Mouse (Mus musculus) forebrain, embryonic 13.5 days (tissue): ENCODE measurements at regions not wholly inside any gene's neighbourhood (a gene's known extent, or its start where the extent isn't known, plus 50 kb on each side); places are given as distances from the start of the nearest gene placed in this dataset.
A peak's percentile ranks its signal among the peaks of the same experiment; 100 is the strongest.

Experiments
- ATAC-seq: fragments of 200-750 bp; cut with Nextera tagmentation; 2 replicates; pipeline ENCODE4 v1.8.0; 2017
- H3K27ac ChIP-seq: fragments of 300-500 bp; sonication (generic); 2 replicates; pipeline ENCODE4 v1.5.1; 2015; ENCODE audit warnings: inconsistent platforms, mild to moderate bottlenecking, moderate library complexity
- H3K27me3 ChIP-seq: fragments of 300-500 bp; sonication (generic); 2 replicates; pipeline ENCODE4 v1.6.1; 2015; ENCODE audit warnings: mild to moderate bottlenecking, inconsistent platforms
- H3K36me3 ChIP-seq: fragments of 300-500 bp; sonication (generic); 2 replicates; pipeline ENCODE4 v1.6.1; 2015; ENCODE audit warnings: mild to moderate bottlenecking, inconsistent platforms; ENCODE audit not compliant: poor library complexity, severe bottlenecking
- H3K4me1 ChIP-seq: fragments of 300-500 bp; sonication (generic); 2 replicates; pipeline ENCODE4 v1.6.1; 2015; ENCODE audit warnings: inconsistent platforms
- H3K4me2 ChIP-seq: fragments of 300-500 bp; sonication (generic); 2 replicates; pipeline ENCODE4 v1.6.1; 2015; ENCODE audit warnings: inconsistent platforms, mild to moderate bottlenecking, moderate library complexity
- H3K4me3 ChIP-seq: fragments of 300-500 bp; sonication (generic); 2 replicates; pipeline ENCODE4 v1.5.1; 2015; ENCODE audit warnings: mild to moderate bottlenecking, inconsistent platforms
- H3K9ac ChIP-seq: fragments of 300-500 bp; sonication (generic); 2 replicates; pipeline ENCODE4 v1.6.1; 2015; ENCODE audit warnings: mild to moderate bottlenecking, inconsistent platforms
- H3K9me3 ChIP-seq: fragments of 300-500 bp; sonication (generic); replicated peaks from 2 replicates; pipeline ENCODE4 v1.6.1; 2016; ENCODE audit warnings: inconsistent platforms
- WGBS: fragments of 180-500 bp; shearing (Covaris S2); methylation state at CpG from one replicate; pipeline ENCODE4 v1.1.7; 2015; 5-methylcytosine and 5-hydroxymethylcytosine counted together

- Histone ChIP-seq H3K27ac (no peak overlapping the region), H3K27me3 (no peaks in the 10 kb centered on the region), H3K36me3 (no peaks in the 10 kb centered on the region), H3K4me3 (no peak overlapping the region), H3K9ac (no peak overlapping the region), H3K4me2 (no peak overlapping the region), H3K4me1 (no peaks in the 10 kb centered on the region), H3K9me3 (peaks cover 4% of the 10 kb centered on the region; the same call in 1 of the 2 replicates)
- WGBS, result 31% methylated on average over 1 of the region's 1 CpGs
- peak; percentile 84 for ATAC-seq
Observed at GRCm38 (mm10) chr8:17782650-17783049, 1195.4 kb downstream of the Defb40 start.

DNA sequence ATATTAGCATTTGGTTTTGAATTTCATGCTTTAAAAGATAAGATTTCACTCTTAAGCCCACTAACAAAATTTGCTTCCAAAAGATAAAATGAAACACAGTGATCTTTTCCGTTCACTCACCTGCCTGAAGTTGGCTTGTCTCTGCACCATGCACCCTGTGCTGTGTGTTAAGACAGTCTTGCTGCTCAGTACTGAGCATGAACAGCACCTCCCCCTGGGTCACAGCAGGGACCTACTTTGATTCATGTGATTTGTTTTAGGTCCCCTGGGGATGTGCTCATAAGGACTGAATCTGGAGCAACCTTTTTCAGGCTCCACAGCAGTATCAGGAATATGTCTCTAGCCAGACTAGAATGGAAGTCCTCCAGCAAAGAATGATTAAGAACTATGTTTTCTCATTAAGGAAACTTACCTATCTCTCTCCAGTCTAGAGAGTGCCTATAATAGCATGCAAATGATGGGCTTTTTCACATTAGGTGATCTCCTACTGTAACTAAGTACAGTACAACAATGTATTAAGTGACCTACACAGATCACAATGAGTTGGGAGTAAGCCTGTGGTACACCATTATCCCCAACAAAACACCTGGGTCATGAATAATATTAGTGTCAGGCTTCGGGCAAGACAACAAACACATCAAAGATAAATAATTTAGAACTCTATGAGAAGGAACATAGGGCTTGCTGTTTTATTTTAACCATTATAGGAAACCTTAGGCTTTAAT, 1196.3 kb downstream of the Defb40 start:
- no peak overlapping the region for H3K4me3 ChIP-seq
- no peaks in the 10 kb centered on the region for H3K36me3 ChIP-seq
- no peak overlapping the region for H3K27ac ChIP-seq
- ATAC-seq, result no peak; the same call in 1 of the 2 replicates
- peaks cover 4% of the 10 kb centered on the region; the same call in 1 of the 2 replicates for H3K9me3 ChIP-seq
- H3K4me2 ChIP-seq, result no peak overlapping the region
- no peaks in the 10 kb centered on the region for H3K27me3 ChIP-seq
- no peaks in the 10 kb centered on the region for H3K4me1 ChIP-seq
- no peak overlapping the region for H3K9ac ChIP-seq
- WGBS, result 76% methylated on average over 2 of the region's 2 CpGs

DNA sequence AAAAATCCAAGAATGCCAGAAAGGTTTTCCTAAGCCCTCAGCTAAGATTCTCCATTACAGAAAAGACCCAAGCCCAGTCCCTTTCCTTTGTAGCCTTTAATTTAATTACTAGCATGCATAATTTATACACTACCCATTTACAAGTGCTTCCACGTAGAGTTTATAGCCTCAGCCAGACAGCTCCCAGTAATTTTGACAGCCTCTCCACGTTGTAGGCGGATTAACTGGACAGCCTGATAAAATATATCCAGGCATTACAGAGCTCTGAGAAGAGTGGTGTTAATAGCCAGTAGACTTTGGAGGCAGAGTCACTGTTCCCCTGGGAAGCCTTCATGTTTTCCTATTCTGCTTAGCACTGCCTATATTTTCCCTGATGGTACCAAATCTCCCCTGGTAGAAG, 1202.6 kb downstream of the Defb40 start:
- Histone ChIP-seq H3K9me3 (peaks cover 4% of the 10 kb centered on the region; the same call in 1 of the 2 replicates), H3K4me2 (no peak overlapping the region), H3K36me3 (no peaks in the 10 kb centered on the region), H3K9ac (no peak overlapping the region), H3K27ac (no peak overlapping the region), H3K27me3 (no peaks in the 10 kb centered on the region), H3K4me3 (no peak overlapping the region), H3K4me1 (no peaks in the 10 kb centered on the region)
- WGBS, result 41% methylated on average over 3 of the region's 3 CpGs
- no peak for ATAC-seq

GRCm38 (mm10) chr8:17773311-17773710, 1204.7 kb downstream of the Defb40 start:
- H3K27me3 ChIP-seq, result no peaks in the 10 kb centered on the region
- no peak overlapping the region for H3K4me3 ChIP-seq
- no peak for ATAC-seq
- H3K4me2 ChIP-seq, result no peak overlapping the region
- WGBS, result 98% methylated on average over 1 of the region's 1 CpGs
- H3K9me3 ChIP-seq, result no peaks in the 10 kb centered on the region
- no peaks in the 10 kb centered on the region for H3K36me3 ChIP-seq
- no peak overlapping the region for H3K27ac ChIP-seq
- H3K4me1 ChIP-seq, result no peaks in the 10 kb centered on the region
- no peak overlapping the region for H3K9ac ChIP-seq

DNA sequence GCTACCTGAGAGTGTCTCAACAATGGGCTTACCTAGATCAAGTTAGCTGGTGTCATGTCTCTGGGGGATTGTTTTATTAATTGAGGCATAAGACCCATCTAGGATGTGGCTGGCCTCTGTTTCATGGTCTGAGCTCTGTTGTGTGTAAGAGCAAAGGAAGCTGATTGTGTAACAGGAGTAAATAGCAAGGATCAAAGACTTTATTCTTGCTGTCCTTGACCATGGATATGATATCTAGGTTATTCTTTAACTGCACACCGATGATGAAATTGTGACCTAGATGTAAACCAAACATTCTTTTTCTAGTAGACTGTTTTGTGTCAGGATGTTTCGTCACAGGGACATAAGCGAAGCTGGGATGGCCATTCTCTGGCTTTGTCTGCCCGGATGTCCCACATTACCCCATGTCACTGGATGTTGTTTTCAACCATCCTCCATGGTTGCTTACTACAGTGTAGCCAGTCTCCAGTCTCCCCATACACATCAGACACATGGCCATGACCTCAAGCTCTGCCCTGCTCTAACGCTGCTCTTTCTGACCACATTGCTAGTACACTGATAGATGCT, 1210.5 kb downstream of the Defb40 start:
- ATAC-seq, result no peak
- Histone ChIP-seq H3K36me3 (no peaks in the 10 kb centered on the region), H3K27me3 (no peaks in the 10 kb centered on the region), H3K4me1 (no peaks in the 10 kb centered on the region), H3K9ac (no peak overlapping the region), H3K4me2 (no peak overlapping the region), H3K27ac (no peak overlapping the region), H3K9me3 (no peaks in the 10 kb centered on the region), H3K4me3 (no peak overlapping the region)
- WGBS, result 96% methylated on average over 5 of the region's 5 CpGs

GRCm38 (mm10) chr8:17724672-17725071, 1253.4 kb downstream of the Defb40 start:
- Histone ChIP-seq H3K36me3 (no peaks in the 10 kb centered on the region), H3K4me2 (no peak overlapping the region), H3K9me3 (no peaks in the 10 kb centered on the region), H3K27me3 (no peaks in the 10 kb centered on the region), H3K9ac (no peak overlapping the region), H3K27ac (no peak overlapping the region), H3K4me1 (no peaks in the 10 kb centered on the region), H3K4me3 (no peak overlapping the region)
- no peak for ATAC-seq
- 93% methylated on average over 3 of the region's 3 CpGs for WGBS

- Histone ChIP-seq H3K36me3 (no peaks in the 10 kb centered on the region), H3K9ac (no peak overlapping the region), H3K9me3 (no peaks in the 10 kb centered on the region), H3K27me3 (no peaks in the 10 kb centered on the region), H3K4me2 (no peak overlapping the region), H3K4me1 (no peaks in the 10 kb centered on the region), H3K27ac (no peak overlapping the region), H3K4me3 (no peak overlapping the region)
- WGBS, result 74% methylated on average over 1 of the region's 1 CpGs
- ATAC-seq, result no peak
Observed at GRCm38 (mm10) chr8:17709162-17709561, 1268.9 kb downstream of the Defb40 start.

- no peaks in the 10 kb centered on the region for H3K27me3 ChIP-seq
- no peak for ATAC-seq
- no peak overlapping the region for H3K4me2 ChIP-seq
- no peak overlapping the region for H3K9ac ChIP-seq
- H3K27ac ChIP-seq, result no peak overlapping the region
- H3K4me1 ChIP-seq, result no peaks in the 10 kb centered on the region
- 88% methylated on average over 4 of the region's 4 CpGs for WGBS
- no peaks in the 10 kb centered on the region for H3K36me3 ChIP-seq
- no peak overlapping the region for H3K4me3 ChIP-seq
- H3K9me3 ChIP-seq, result no peaks in the 10 kb centered on the region
Observed at GRCm38 (mm10) chr8:17708409-17708808, 1269.6 kb downstream of the Defb40 start.

DNA sequence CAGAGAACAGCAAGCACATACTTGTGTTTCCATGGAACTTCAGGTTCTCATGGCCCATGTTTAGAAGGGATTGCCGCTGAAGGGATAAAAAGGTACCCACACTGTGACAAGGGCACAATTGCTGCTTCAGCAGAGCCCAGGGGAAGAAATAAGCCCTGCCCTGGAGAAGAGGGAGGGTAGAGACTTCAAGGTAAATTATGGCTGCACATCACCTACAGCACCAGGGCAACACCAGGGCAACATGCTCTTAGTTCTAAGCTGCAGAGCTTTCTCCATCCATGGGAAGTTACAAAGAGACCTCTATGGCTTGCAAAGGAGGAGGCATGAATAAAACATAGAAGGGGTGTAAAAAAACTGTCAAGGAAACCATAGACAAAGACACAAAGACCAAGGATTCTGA, 1273.8 kb downstream of the Defb40 start:
- H3K4me2 ChIP-seq, result no peak overlapping the region
- no peaks in the 10 kb centered on the region for H3K9me3 ChIP-seq
- no peak overlapping the region for H3K9ac ChIP-seq
- no peak for ATAC-seq
- 78% methylated on average over 1 of the region's 1 CpGs for WGBS
- H3K27me3 ChIP-seq, result no peaks in the 10 kb centered on the region
- H3K36me3 ChIP-seq, result no peaks in the 10 kb centered on the region
- H3K4me1 ChIP-seq, result no peaks in the 10 kb centered on the region
- no peak overlapping the region for H3K4me3 ChIP-seq
- H3K27ac ChIP-seq, result no peak overlapping the region

DNA sequence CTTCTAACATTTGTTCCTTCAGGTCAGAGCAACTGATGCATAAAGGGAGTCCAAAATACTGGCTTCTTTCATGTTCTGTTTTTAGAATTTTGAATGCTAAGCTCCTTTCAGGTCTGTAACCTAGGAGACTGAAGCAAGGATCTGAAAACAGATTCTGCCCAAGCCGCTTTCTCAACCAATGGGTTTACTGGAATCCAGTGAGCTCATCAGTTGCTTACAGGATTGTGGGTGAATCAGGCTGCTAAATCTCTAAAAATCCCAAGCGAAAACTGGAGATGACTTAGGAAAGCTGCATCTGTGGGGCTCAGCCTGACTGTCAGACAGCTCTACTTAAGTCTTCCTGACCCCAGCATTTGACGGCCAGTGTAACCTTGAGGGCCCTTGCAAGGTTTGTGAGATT, 1277.7 kb downstream of the Defb40 start:
- H3K4me2 ChIP-seq, result no peak overlapping the region
- H3K9ac ChIP-seq, result no peak overlapping the region
- H3K36me3 ChIP-seq, result no peaks in the 10 kb centered on the region
- no peak overlapping the region for H3K4me3 ChIP-seq
- no peak overlapping the region for H3K27ac ChIP-seq
- H3K9me3 ChIP-seq, result no peaks in the 10 kb centered on the region
- 58% methylated on average over 3 of the region's 3 CpGs for WGBS
- no peak for ATAC-seq
- no peaks in the 10 kb centered on the region for H3K27me3 ChIP-seq
- no peaks in the 10 kb centered on the region for H3K4me1 ChIP-seq

- no peak overlapping the region for H3K27ac ChIP-seq
- H3K4me2 ChIP-seq, result no peak overlapping the region
- ATAC-seq, result no peak
- no peak overlapping the region for H3K4me3 ChIP-seq
- no peaks in the 10 kb centered on the region for H3K4me1 ChIP-seq
- H3K9me3 ChIP-seq, result no peaks in the 10 kb centered on the region
- no peaks in the 10 kb centered on the region for H3K36me3 ChIP-seq
- no peak overlapping the region for H3K9ac ChIP-seq
- 83% methylated on average over 4 of the region's 4 CpGs for WGBS
- no peaks in the 10 kb centered on the region for H3K27me3 ChIP-seq
Observed at GRCm38 (mm10) chr8:17690074-17690848, 1287.8 kb downstream of the Defb40 start.

- ATAC-seq, result no peak
- Histone ChIP-seq H3K4me2 (no peak overlapping the region), H3K9me3 (no peaks in the 10 kb centered on the region), H3K9ac (no peak overlapping the region), H3K27me3 (no peaks in the 10 kb centered on the region), H3K4me1 (no peaks in the 10 kb centered on the region), H3K36me3 (no peaks in the 10 kb centered on the region), H3K27ac (no peak overlapping the region), H3K4me3 (no peak overlapping the region)
- WGBS, result 97% methylated on average over 3 of the region's 3 CpGs
Observed at GRCm38 (mm10) chr8:17689641-17690040, 1288.4 kb downstream of the Defb40 start.
